Mouse (Mus musculus) small intestine, adult 2 months (tissue): ENCODE data around the gene Stpg2. TPM values are rescaled to one million over a fixed set of nuclear protein-coding genes. Genes with fewer than 3 reads are reported as not detected.
"Not testable (repeated sequence)": the region's sequence is repeated elsewhere in the genome, so short reads cannot be mapped to it uniquely, and the experiment has no call there.

ENCODE experiments used
- H3K27ac ChIP-seq: fragments of 200-500 bp; 2 replicates; pipeline ENCODE4 v1.5.1; 2012; ENCODE audit warnings: low read depth, low read length, control low read depth, inconsistent platforms; ENCODE audit not compliant: insufficient read depth
- H3K27me3 ChIP-seq: fragments of 200-500 bp; 2 replicates; pipeline ENCODE4 v1.6.1; 2012; ENCODE audit warnings: mild to moderate bottlenecking, moderate library complexity, low read length, inconsistent platforms; ENCODE audit not compliant: control insufficient read depth, insufficient read depth
- H3K36me3 ChIP-seq: fragments of 200-500 bp; 2 replicates; pipeline ENCODE4 v1.6.1; 2012; ENCODE audit warnings: mild to moderate bottlenecking, low read length, control low read depth, inconsistent platforms; ENCODE audit not compliant: control insufficient read depth, insufficient read depth
- H3K4me1 ChIP-seq: fragments of 200-500 bp; 2 replicates; pipeline ENCODE4 v1.6.1; 2012; ENCODE audit warnings: low read length, inconsistent platforms, mixed read lengths; ENCODE audit not compliant: control insufficient read depth, insufficient read depth, insufficient read length
- H3K4me3 ChIP-seq: fragments of 200-500 bp; 2 replicates; pipeline ENCODE4 v1.5.1; 2012; ENCODE audit warnings: low read depth, mild to moderate bottlenecking, control low read depth, inconsistent platforms, low read length, moderate library complexity
- CTCF ChIP-seq: fragments of 200-500 bp; IDR thresholded peaks from 2 replicates; pipeline ENCODE4 v1.5.1; 2012; ENCODE audit warnings: low read depth, mild to moderate bottlenecking, control low read depth, inconsistent platforms, low read length, moderate library complexity, mixed read lengths; ENCODE audit not compliant: insufficient replicate concordance, insufficient read length; ENCODE audit errors: extremely low read depth
- POLR2A ChIP-seq: fragments of 200-500 bp; IDR thresholded peaks from 2 replicates; pipeline ENCODE4 v1.6.1; 2012; ENCODE audit warnings: low read depth, mild to moderate bottlenecking, control low read depth, inconsistent platforms, low read length, moderate library complexity
- WGBS: fragments of 180-500 bp; shearing (Covaris S2); methylation state at CpG from one replicate; pipeline ENCODE4 v1.1.7; 2018; 5-methylcytosine and 5-hydroxymethylcytosine counted together
- polyA plus RNA-seq: library from polyadenylated mRNA; depleted of rRNA; stranded (reverse); fragments of >200 nt; gene quantifications from 2 replicates; pipeline ENCODE4 v1.2.3, GENCODE M21; 2012

Gene Stpg2
- polyA plus RNA-seq, 1 experiment = not detected

DNA sequence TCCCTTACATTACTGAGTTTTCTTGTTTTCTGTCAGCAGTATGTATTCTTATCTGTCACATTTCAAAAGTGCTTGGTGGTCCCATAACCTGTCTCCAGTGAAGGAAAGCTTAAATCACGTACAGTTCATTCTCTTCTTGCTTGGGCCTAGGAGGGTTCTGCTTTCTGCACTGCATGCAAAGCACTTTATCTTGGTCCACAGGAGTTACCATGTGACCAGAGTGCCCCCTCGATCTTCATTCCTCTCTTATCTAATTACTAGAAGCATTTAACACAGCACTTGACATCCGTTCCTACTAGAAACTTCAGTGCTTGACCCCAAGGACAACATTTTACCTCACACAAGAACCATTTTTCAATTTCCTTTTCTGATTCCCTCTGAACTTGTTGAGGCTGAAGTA, 470.7 kb downstream of the Stpg2 start:
- Histone ChIP-seq H3K4me1 (no peaks in the 10 kb centered on the region), H3K4me3 (no peak overlapping the region), H3K27me3 (no peaks in the 10 kb centered on the region), H3K27ac (no peak overlapping the region), H3K36me3 (no peaks in the 10 kb centered on the region)
- no peak for TF ChIP-seq POLR2A
- no peak for TF ChIP-seq CTCF
- 40% methylated on average over 3 of the region's 3 CpGs for WGBS

DNA sequence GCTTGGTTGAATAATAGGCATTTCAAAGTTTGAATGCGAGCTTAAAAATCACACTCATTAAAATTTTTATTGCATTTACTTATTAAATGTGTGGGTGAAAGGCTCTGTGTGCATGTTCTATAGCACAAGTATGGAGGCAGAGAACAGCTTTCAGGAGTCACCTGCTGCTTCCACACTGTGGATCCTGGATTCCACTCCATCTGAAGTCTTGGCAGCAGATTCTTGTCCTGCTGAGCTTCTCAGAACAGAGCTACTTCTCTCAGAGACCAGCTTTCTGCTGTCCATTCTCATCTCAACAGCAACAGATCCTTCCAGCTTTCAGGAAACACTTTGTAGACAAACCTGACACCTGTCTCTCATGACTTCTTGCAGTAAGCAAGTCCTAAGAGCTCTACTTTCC, 471.2 kb downstream of the Stpg2 start:
- Histone ChIP-seq H3K4me1 (no peaks in the 10 kb centered on the region), H3K27me3 (no peaks in the 10 kb centered on the region), H3K36me3 (no peaks in the 10 kb centered on the region), H3K27ac (no peak overlapping the region), H3K4me3 (no peak overlapping the region)
- 86% methylated on average over 1 of the region's 1 CpGs for WGBS
- no peak for TF ChIP-seq CTCF
- no peak for TF ChIP-seq POLR2A

DNA sequence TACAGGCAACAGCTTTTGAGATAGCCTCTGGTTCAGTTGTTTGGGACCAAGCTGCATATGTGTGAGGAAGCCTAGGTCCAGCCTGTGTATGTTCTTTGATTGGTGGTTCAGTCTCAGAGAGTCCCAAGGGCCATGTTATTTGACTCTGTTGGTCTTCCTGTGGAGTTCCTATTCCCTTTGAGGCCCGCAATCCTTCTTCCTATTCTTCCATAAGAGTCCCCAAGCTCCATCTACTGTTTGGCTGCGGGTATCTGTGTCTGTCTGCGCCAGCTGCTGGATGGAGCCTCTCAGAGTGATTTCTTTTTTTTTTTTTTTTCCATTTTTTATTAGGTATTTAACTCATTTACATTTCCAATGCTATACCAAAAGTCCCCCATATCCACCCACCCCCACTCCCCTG, 498.7 kb downstream of the Stpg2 start:
- not testable (repeated sequence) for H3K27me3 ChIP-seq, H3K4me1 ChIP-seq, H3K4me3 ChIP-seq, H3K36me3 ChIP-seq, H3K27ac ChIP-seq
- 86% methylated on average over 3 of the region's 3 CpGs for WGBS

DNA sequence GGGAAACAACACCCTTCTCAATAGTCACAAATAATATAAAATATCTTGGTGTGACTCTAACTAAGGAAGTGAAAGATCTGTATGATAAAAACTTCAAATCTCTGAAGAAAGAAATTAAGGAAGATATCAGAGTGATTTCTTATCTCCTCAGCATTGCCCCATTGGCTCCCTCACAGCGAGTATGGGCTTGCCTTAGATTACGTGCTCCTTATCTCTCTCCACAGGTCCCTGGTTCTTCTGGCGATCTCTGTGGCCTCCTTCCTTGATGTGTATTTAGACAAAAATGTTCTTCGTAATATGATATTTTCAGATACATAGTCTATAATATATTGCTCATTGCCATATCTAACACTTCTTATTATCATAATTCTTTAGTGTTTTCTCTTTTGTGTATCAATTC, 501.9 kb downstream of the Stpg2 start:
- 74% methylated on average over 4 of the region's 4 CpGs for WGBS

DNA sequence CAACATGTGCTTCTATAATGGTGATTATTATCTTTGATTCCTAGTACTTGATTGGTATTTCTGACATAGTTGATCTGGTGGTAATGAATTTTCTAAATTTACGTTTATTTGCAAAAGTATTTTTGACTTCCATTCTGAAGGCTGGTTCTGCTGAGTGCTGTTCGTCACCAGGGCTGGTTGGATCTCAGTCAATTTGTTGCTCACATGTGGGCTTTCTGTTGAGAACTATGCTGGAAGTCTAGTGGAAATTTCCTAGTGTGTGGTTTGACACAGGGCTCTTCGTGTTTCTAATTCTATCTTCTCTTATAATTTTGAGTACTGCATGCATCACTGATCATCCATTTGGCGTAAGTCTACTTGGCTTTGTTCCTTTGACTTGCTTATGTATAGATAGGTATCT, 504.3 kb downstream of the Stpg2 start:
- H3K36me3 ChIP-seq = no peaks in the 10 kb centered on the region
- 76% methylated on average over 4 of the region's 4 CpGs for whole genome bisulfite sequencing
- H3K4me3 ChIP-seq = no peak overlapping the region
- no peak for TF ChIP-seq POLR2A
- TF ChIP-seq CTCF = no peak
- no peak overlapping the region for H3K27ac ChIP-seq
- H3K27me3 ChIP-seq = no peaks in the 10 kb centered on the region
- no peaks in the 10 kb centered on the region for H3K4me1 ChIP-seq

More for the DNA sequence above, 501.9 kb downstream of the Stpg2 start:
- not testable (repeated sequence) for H3K4me1 ChIP-seq, H3K36me3 ChIP-seq, H3K27me3 ChIP-seq, H3K27ac ChIP-seq, H3K4me3 ChIP-seq

DNA sequence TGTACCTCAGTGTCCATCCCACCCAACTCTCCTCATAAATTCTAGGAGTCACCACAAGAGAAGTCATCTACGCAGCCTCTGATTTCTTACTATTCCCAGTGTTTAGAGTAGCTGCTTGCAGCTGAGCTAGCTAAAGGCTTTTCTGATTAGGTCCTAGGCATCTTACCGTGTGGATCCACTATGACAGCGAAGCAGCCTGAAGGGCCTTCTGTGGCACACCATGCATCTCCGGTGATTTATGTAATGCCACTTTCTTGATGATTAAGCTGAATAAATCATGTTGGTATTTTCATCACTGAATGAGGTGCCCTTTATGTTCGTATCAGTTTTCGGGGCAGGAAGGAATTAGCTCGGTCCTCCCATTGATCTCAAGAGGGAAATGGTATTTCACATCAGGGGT, 523.3 kb downstream of the Stpg2 start:
- no peak overlapping the region for H3K27ac ChIP-seq
- H3K36me3 ChIP-seq = no peaks in the 10 kb centered on the region
- WGBS = 88% methylated on average over 7 of the region's 7 CpGs
- TF ChIP-seq POLR2A = no peak
- TF ChIP-seq CTCF = no peak
- no peak overlapping the region for H3K4me3 ChIP-seq
- H3K27me3 ChIP-seq = no peaks in the 10 kb centered on the region
- H3K4me1 ChIP-seq = no peaks in the 10 kb centered on the region

DNA sequence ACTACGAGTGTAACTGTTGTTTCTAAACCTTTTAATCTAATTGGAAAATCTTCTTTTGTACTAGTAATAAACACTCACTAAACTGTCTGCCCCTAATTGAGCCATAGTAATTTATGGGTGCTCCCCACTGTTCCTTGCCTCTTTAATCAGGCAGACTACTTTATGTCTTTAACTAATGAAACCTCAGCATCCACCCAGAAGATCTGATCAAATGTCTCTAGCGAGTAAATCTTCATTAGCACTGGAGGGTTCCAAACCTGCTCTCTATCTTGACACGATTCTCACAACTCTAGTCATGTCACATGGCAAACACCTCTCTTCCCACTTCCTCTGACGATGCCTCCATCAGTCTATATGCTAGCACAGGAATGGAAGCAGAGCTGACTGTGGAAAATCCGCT, 523.8 kb downstream of the Stpg2 start:
- H3K4me3 ChIP-seq = no peak overlapping the region
- 83% methylated on average over 5 of the region's 5 CpGs for WGBS
- H3K27me3 ChIP-seq = no peaks in the 10 kb centered on the region
- H3K36me3 ChIP-seq = no peaks in the 10 kb centered on the region
- H3K27ac ChIP-seq = no peak overlapping the region
- TF ChIP-seq POLR2A (no peak), CTCF (no peak)
- no peaks in the 10 kb centered on the region for H3K4me1 ChIP-seq

DNA sequence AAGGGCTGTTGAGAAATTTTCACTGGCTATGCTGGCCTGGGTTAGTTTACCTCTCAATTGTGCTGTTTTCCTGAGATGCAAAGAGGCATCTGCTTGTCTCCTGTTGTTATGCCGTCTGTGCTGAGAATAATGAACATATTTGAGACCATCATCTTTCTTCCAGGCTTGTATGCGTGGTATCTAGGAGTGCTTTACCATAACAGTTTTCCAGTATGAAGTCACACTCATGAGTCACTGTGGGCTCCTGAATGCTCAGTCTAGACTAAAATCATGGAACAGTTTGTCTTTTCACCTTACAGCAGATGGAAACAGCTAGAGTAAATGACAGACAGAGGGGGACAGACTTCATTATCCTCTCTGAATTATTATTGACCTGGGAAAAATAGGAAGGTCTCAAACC, 527.7 kb downstream of the Stpg2 start:
- no peak for TF ChIP-seq CTCF
- no peak for TF ChIP-seq POLR2A
- no peak overlapping the region for H3K27ac ChIP-seq
- WGBS = 84% methylated on average over 2 of the region's 2 CpGs

More for the DNA sequence above, 527.7 kb downstream of the Stpg2 start:
- H3K4me1 ChIP-seq = no peaks in the 10 kb centered on the region
- H3K27me3 ChIP-seq = no peaks in the 10 kb centered on the region
- H3K4me3 ChIP-seq = no peak overlapping the region
- no peaks in the 10 kb centered on the region for H3K36me3 ChIP-seq
